Mouse (Mus musculus): Measurements from ENCODE around the gene Adamts13. TPM values are rescaled to one million over a fixed set of nuclear protein-coding genes. Genes with fewer than 3 reads are reported as not detected.

Adamts13 gene
- total and polyA plus RNA-seq, 2 experiments from 2014 or later, result not detected

GRCm38 (mm10) chr2:27045979-27046770 is 73.0 kb downstream of the Adamts13 start:
- 59% methylated on average over 8 of the region's 8 CpGs for WGBS
- no peaks in the 10 kb centered on the region for H3K9me3 ChIP-seq (replicated peaks; ENCODE audit: control insufficient read depth, low read length)
- DNase-seq (ENCODE audit: low spot score) (peak; percentile 36), ATAC-seq (ENCODE audit: insufficient read depth, low read depth) (peak; percentile 71)
- no peaks in the 10 kb centered on the region for H3K4me1 ChIP-seq (ENCODE audit: control insufficient read depth, insufficient read depth)
- no peak overlapping the region for H3K9ac ChIP-seq (replicated peaks; ENCODE audit: low read depth, low read length)
- no peaks in the 10 kb centered on the region for H3K27me3 ChIP-seq (ENCODE audit: control insufficient read depth, insufficient read depth, low read length)
- no peaks in the 10 kb centered on the region for H3K36me3 ChIP-seq (replicated peaks; ENCODE audit: control insufficient read depth, insufficient read depth, low read length)
- TF ChIP-seq EP300 (IDR thresholded peaks at IDR 0.05; ENCODE audit: low read depth) (no peak), CTCF (IDR thresholded peaks at IDR 0.05; ENCODE audit: low read depth) (no peak)
- no peak overlapping the region for H3K4me2 ChIP-seq (ENCODE audit: low read depth, low read length)
- H3K4me3 ChIP-seq (ENCODE audit: low read depth, low read length), result no peak overlapping the region
- H3K27ac ChIP-seq (ENCODE audit: low read depth), result 0 out of 2 replicates have a peak overlapping the region, but pooled peaks have one; percentile 15

- 54% methylated on average over 6 of the region's 6 CpGs for WGBS
- H3K27ac ChIP-seq (ENCODE audit: low read depth), result no peak overlapping the region
- no peaks in the 10 kb centered on the region for H3K4me1 ChIP-seq (ENCODE audit: control insufficient read depth, insufficient read depth)
- DNase-seq (ENCODE audit: low spot score) (no peak), ATAC-seq (ENCODE audit: insufficient read depth, low read depth) (no peak)
- no peaks in the 10 kb centered on the region for H3K27me3 ChIP-seq (ENCODE audit: control insufficient read depth, insufficient read depth, low read length)
- H3K4me3 ChIP-seq (ENCODE audit: low read depth, low read length), result no peak overlapping the region
- H3K9ac ChIP-seq (replicated peaks; ENCODE audit: low read depth, low read length), result no peak overlapping the region
- H3K9me3 ChIP-seq (replicated peaks; ENCODE audit: control insufficient read depth, low read length), result no peaks in the 10 kb centered on the region
- TF ChIP-seq EP300 (IDR thresholded peaks at IDR 0.05; ENCODE audit: low read depth) (no peak), CTCF (IDR thresholded peaks at IDR 0.05; ENCODE audit: low read depth) (no peak)
- H3K36me3 ChIP-seq (replicated peaks; ENCODE audit: control insufficient read depth, insufficient read depth, low read length), result no peaks in the 10 kb centered on the region
- H3K4me2 ChIP-seq (ENCODE audit: low read depth, low read length), result no peak overlapping the region
These were observed 76.2 kb downstream of the Adamts13 start for GRCm38 (mm10) chr2:27049408-27049807.

- H3K4me2 ChIP-seq (ENCODE audit: low read depth, low read length), result no peak overlapping the region
- H3K36me3 ChIP-seq (replicated peaks; ENCODE audit: control insufficient read depth, insufficient read depth, low read length), result no peaks in the 10 kb centered on the region
- H3K27ac ChIP-seq (ENCODE audit: low read depth), result no peak overlapping the region
- ATAC-seq (ENCODE audit: insufficient read depth, low read depth) (no peak), DNase-seq (ENCODE audit: low spot score) (no peak)
- H3K4me3 ChIP-seq (ENCODE audit: low read depth, low read length), result no peak overlapping the region
- no peaks in the 10 kb centered on the region for H3K9me3 ChIP-seq (replicated peaks; ENCODE audit: control insufficient read depth, low read length)
- WGBS, result 65% methylated on average over 4 of the region's 4 CpGs
- peak overlapping the region; percentile 18; the same call in 1 of the 2 replicates for H3K9ac ChIP-seq (replicated peaks; ENCODE audit: low read depth, low read length)
- no peaks in the 10 kb centered on the region for H3K27me3 ChIP-seq (ENCODE audit: control insufficient read depth, insufficient read depth, low read length)
- TF ChIP-seq EP300 (IDR thresholded peaks at IDR 0.05; ENCODE audit: low read depth), result no peak
- TF ChIP-seq CTCF (IDR thresholded peaks at IDR 0.05; ENCODE audit: low read depth), result no peak
- peaks cover 13% of the 10 kb centered on the region; the same call in 1 of the 2 replicates for H3K4me1 ChIP-seq (ENCODE audit: control insufficient read depth, insufficient read depth)
These were observed 85.0 kb downstream of the Adamts13 start for GRCm38 (mm10) chr2:27058251-27058650.

- ATAC-seq (ENCODE audit: insufficient read depth, low read depth) (no peak), DNase-seq (ENCODE audit: low spot score) (no peak)
- H3K4me1 ChIP-seq (ENCODE audit: control insufficient read depth, insufficient read depth), result peaks cover 13% of the 10 kb centered on the region; the same call in 1 of the 2 replicates
- WGBS, result 54% methylated on average over 12 of the region's 12 CpGs
- H3K9me3 ChIP-seq (replicated peaks; ENCODE audit: control insufficient read depth, low read length), result no peaks in the 10 kb centered on the region
- H3K27me3 ChIP-seq (ENCODE audit: control insufficient read depth, insufficient read depth, low read length), result no peaks in the 10 kb centered on the region
- peak overlapping the region; percentile 18; the same call in 1 of the 2 replicates for H3K9ac ChIP-seq (replicated peaks; ENCODE audit: low read depth, low read length)
- TF ChIP-seq CTCF (IDR thresholded peaks at IDR 0.05; ENCODE audit: low read depth) (no peak), EP300 (IDR thresholded peaks at IDR 0.05; ENCODE audit: low read depth) (no peak)
- H3K4me2 ChIP-seq (ENCODE audit: low read depth, low read length), result no peak overlapping the region
- H3K4me3 ChIP-seq (ENCODE audit: low read depth, low read length), result no peak overlapping the region
- H3K27ac ChIP-seq (ENCODE audit: low read depth), result no peak overlapping the region
- H3K36me3 ChIP-seq (replicated peaks; ENCODE audit: control insufficient read depth, insufficient read depth, low read length), result no peaks in the 10 kb centered on the region
These were observed 85.5 kb downstream of the Adamts13 start for GRCm38 (mm10) chr2:27058751-27059150.

GRCm38 (mm10) chr2:27059187-27059586 is 86.0 kb downstream of the Adamts13 start:
- WGBS, result 71% methylated on average over 9 of the region's 9 CpGs
- ATAC-seq (ENCODE audit: insufficient read depth, low read depth), result no peak; the same call in 1 of the 2 replicates
- TF ChIP-seq EP300 (IDR thresholded peaks at IDR 0.05; ENCODE audit: low read depth) (no peak), CTCF (IDR thresholded peaks at IDR 0.05; ENCODE audit: low read depth) (no peak)
- H3K4me1 ChIP-seq (ENCODE audit: control insufficient read depth, insufficient read depth), result peaks cover 13% of the 10 kb centered on the region; the same call in 1 of the 2 replicates
- no peaks in the 10 kb centered on the region for H3K9me3 ChIP-seq (replicated peaks; ENCODE audit: control insufficient read depth, low read length)
- H3K9ac ChIP-seq (replicated peaks; ENCODE audit: low read depth, low read length), result no peak overlapping the region
- no peaks in the 10 kb centered on the region for H3K36me3 ChIP-seq (replicated peaks; ENCODE audit: control insufficient read depth, insufficient read depth, low read length)
- H3K4me2 ChIP-seq (ENCODE audit: low read depth, low read length), result no peak overlapping the region
- no peak overlapping the region for H3K4me3 ChIP-seq (ENCODE audit: low read depth, low read length)
- no peak overlapping the region for H3K27ac ChIP-seq (ENCODE audit: low read depth)
- H3K27me3 ChIP-seq (ENCODE audit: control insufficient read depth, insufficient read depth, low read length), result no peaks in the 10 kb centered on the region
- no peak for DNase-seq (ENCODE audit: low spot score)

Other genes with a start within 250 kb of the Adamts13 start
- gene Abo, start 108.4 kb upstream of the Adamts13 start, total RNA-seq (2014; rRNA removed; ENCODE audit: low replicate concordance), result not detected in 2 replicates
- not detected in 2 replicates for gene Abo, start 108.4 kb upstream of the Adamts13 start, polyA plus RNA-seq (2015; fragmentation: Nextera tagmentation; extraction: Ambion mirVana)
- gene Surf6, start 70.5 kb upstream of the Adamts13 start, total RNA-seq (2014; rRNA removed; ENCODE audit: low replicate concordance), result 6.0 and 7.3 TPM in 2 replicates
- gene Surf6, start 70.5 kb upstream of the Adamts13 start, polyA plus RNA-seq (2015; fragmentation: Nextera tagmentation; extraction: Ambion mirVana), result 9.8 and 10.5 TPM in 2 replicates
- 35.2 and 55.0 TPM in 2 replicates for gene Med22, start 62.7 kb upstream of the Adamts13 start, total RNA-seq (2014; rRNA removed; ENCODE audit: low replicate concordance)
- gene Med22, start 62.7 kb upstream of the Adamts13 start, polyA plus RNA-seq (2015; fragmentation: Nextera tagmentation; extraction: Ambion mirVana), result 38.0 and 38.4 TPM in 2 replicates
- 1,073 and 1,113 TPM in 2 replicates for gene Rpl7a, start 62.7 kb upstream of the Adamts13 start, total RNA-seq (2014; rRNA removed; ENCODE audit: low replicate concordance)
- 340 and 347 TPM in 2 replicates for gene Rpl7a, start 62.7 kb upstream of the Adamts13 start, polyA plus RNA-seq (2015; fragmentation: Nextera tagmentation; extraction: Ambion mirVana)
- 5.4 and 9.7 TPM in 2 replicates for gene Surf2, start 57.0 kb upstream of the Adamts13 start, total RNA-seq (2014; rRNA removed; ENCODE audit: low replicate concordance)
- 26.8 and 29.0 TPM in 2 replicates for gene Surf2, start 57.0 kb upstream of the Adamts13 start, polyA plus RNA-seq (2015; fragmentation: Nextera tagmentation; extraction: Ambion mirVana)
- gene Surf1, start 56.9 kb upstream of the Adamts13 start, total RNA-seq (2014; rRNA removed; ENCODE audit: low replicate concordance), result 32.9 and 42.7 TPM in 2 replicates
- 41.4 and 44.3 TPM in 2 replicates for gene Surf1, start 56.9 kb upstream of the Adamts13 start, polyA plus RNA-seq (2015; fragmentation: Nextera tagmentation; extraction: Ambion mirVana)
- 186 and 189 TPM in 2 replicates for gene Surf4, start 39.5 kb upstream of the Adamts13 start, total RNA-seq (2014; rRNA removed; ENCODE audit: low replicate concordance)
- 131 and 132 TPM in 2 replicates for gene Surf4, start 39.5 kb upstream of the Adamts13 start, polyA plus RNA-seq (2015; fragmentation: Nextera tagmentation; extraction: Ambion mirVana)
- gene Stkld1, start 39.4 kb upstream of the Adamts13 start, total RNA-seq (2014; rRNA removed; ENCODE audit: low replicate concordance), result not detected in 2 replicates
- 0.19 and 0.25 TPM in 2 replicates for gene Stkld1, start 39.4 kb upstream of the Adamts13 start, polyA plus RNA-seq (2015; fragmentation: Nextera tagmentation; extraction: Ambion mirVana)
- 9.7 and 22.9 TPM in 2 replicates for gene Rexo4, start 9.0 kb upstream of the Adamts13 start, total RNA-seq (2014; rRNA removed; ENCODE audit: low replicate concordance)
- gene Rexo4, start 9.0 kb upstream of the Adamts13 start, polyA plus RNA-seq (2015; fragmentation: Nextera tagmentation; extraction: Ambion mirVana), result 13.3 and 16.2 TPM in 2 replicates
- gene Cacfd1, start 36.5 kb downstream of the Adamts13 start, total RNA-seq (2014; rRNA removed; ENCODE audit: low replicate concordance), result 11.9 and 26.6 TPM in 2 replicates
- gene Cacfd1, start 36.5 kb downstream of the Adamts13 start, polyA plus RNA-seq (2015; fragmentation: Nextera tagmentation; extraction: Ambion mirVana), result 34.6 and 37.3 TPM in 2 replicates
- gene Slc2a6, start 54.6 kb downstream of the Adamts13 start, total RNA-seq (2014; rRNA removed; ENCODE audit: low replicate concordance), result 0.66 and 0.80 TPM in 2 replicates
- gene Slc2a6, start 54.6 kb downstream of the Adamts13 start, polyA plus RNA-seq (2015; fragmentation: Nextera tagmentation; extraction: Ambion mirVana), result 0.10 and 0.14 TPM in 2 replicates
- not detected in 2 replicates for gene Mymk, start 98.8 kb downstream of the Adamts13 start, total RNA-seq (2014; rRNA removed; ENCODE audit: low replicate concordance)
- 0.08 and 0.10 TPM in 2 replicates for gene Mymk, start 98.8 kb downstream of the Adamts13 start, polyA plus RNA-seq (2015; fragmentation: Nextera tagmentation; extraction: Ambion mirVana)
- gene Adamtsl2, start 106.0 kb downstream of the Adamts13 start, total RNA-seq (2014; rRNA removed; ENCODE audit: low replicate concordance), result 17.7 and 21.9 TPM in 2 replicates
- 7.2 and 7.7 TPM in 2 replicates for gene Adamtsl2, start 106.0 kb downstream of the Adamts13 start, polyA plus RNA-seq (2015; fragmentation: Nextera tagmentation; extraction: Ambion mirVana)
- 0.23 and 0.93 TPM in 2 replicates for gene Fam163b, start 169.1 kb downstream of the Adamts13 start, total RNA-seq (2014; rRNA removed; ENCODE audit: low replicate concordance)
- gene Fam163b, start 169.1 kb downstream of the Adamts13 start, polyA plus RNA-seq (2015; fragmentation: Nextera tagmentation; extraction: Ambion mirVana), result 0.36 and 0.40 TPM in 2 replicates
- gene Dbh, start 191.8 kb downstream of the Adamts13 start, total RNA-seq (2014; rRNA removed; ENCODE audit: low replicate concordance), result not detected in 2 replicates
- 1.7 TPM in 2 replicates for gene Dbh, start 191.8 kb downstream of the Adamts13 start, polyA plus RNA-seq (2015; fragmentation: Nextera tagmentation; extraction: Ambion mirVana)

Data from heart, postnatal 0 days (tissue).